Mouse (Mus musculus) liver, adult 2 months (tissue): ENCODE results near the gene Sfxn5. TPM values are rescaled to one million over a fixed set of nuclear protein-coding genes. Genes with fewer than 3 reads are reported as not detected.
A peak's percentile ranks its signal among the peaks of the same experiment; 100 is the strongest.

Experiments
- DNase-seq: peaks from one replicate; pipeline ENCODE4 v3.0.0-alpha.2; 2011; ENCODE audit warnings: low read depth, low spot score; ENCODE audit errors: extremely low read depth
- H3K27ac ChIP-seq: fragments of 200-500 bp; replicated peaks from 2 replicates; pipeline ENCODE4 v1.5.1; 2012; ENCODE audit warnings: low read depth, mild to moderate bottlenecking, control low read depth, inconsistent platforms, low read length; ENCODE audit not compliant: insufficient read depth
- H3K27me3 ChIP-seq: fragments of 200-500 bp; 2 replicates; pipeline ENCODE4 v1.6.1; 2012; ENCODE audit warnings: mild to moderate bottlenecking, moderate library complexity, low read length, inconsistent platforms; ENCODE audit not compliant: control insufficient read depth, insufficient read depth
- H3K36me3 ChIP-seq: fragments of 200-500 bp; 2 replicates; pipeline ENCODE4 v1.6.1; 2012; ENCODE audit warnings: low read length, inconsistent platforms; ENCODE audit not compliant: control insufficient read depth, insufficient read depth
- H3K4me1 ChIP-seq: fragments of 200-500 bp; 2 replicates; pipeline ENCODE4 v1.6.1; 2011; ENCODE audit warnings: low read length; ENCODE audit not compliant: control insufficient read depth, insufficient read depth
- H3K4me3 ChIP-seq: fragments of 200-500 bp; 2 replicates; pipeline ENCODE4 v1.5.1; 2011; ENCODE audit warnings: low read depth, mild to moderate bottlenecking, control low read depth, low read length, moderate library complexity; ENCODE audit not compliant: insufficient read depth
- H3K79me2 ChIP-seq: fragments of 200-500 bp; 2 replicates; pipeline ENCODE4 v1.6.1; 2012; ENCODE audit warnings: inconsistent platforms, mild to moderate bottlenecking, low read length, moderate library complexity; ENCODE audit not compliant: control insufficient read depth, insufficient read depth
- H3K9ac ChIP-seq: fragments of 200-500 bp; 2 replicates; pipeline ENCODE4 v1.6.1; 2012; ENCODE audit warnings: low read depth, mild to moderate bottlenecking, control low read depth, inconsistent platforms, low read length
- CTCF ChIP-seq: fragments of 200-500 bp; IDR thresholded peaks from 2 replicates; pipeline ENCODE4 v1.5.1; 2011; ENCODE audit warnings: low read depth, low read length, control low read depth
- POLR2A ChIP-seq: fragments of 200-500 bp; IDR thresholded peaks from 2 replicates; pipeline ENCODE4 v1.6.1; 2011; ENCODE audit warnings: low read length, control low read depth; ENCODE audit not compliant: insufficient read depth; ENCODE audit errors: extremely low read depth
- WGBS: fragments of 180-500 bp; shearing (Covaris S2); methylation state at CpG from one replicate; pipeline ENCODE4 v1.1.7; 2018; 5-methylcytosine and 5-hydroxymethylcytosine counted together
- polyA plus RNA-seq: library from polyadenylated mRNA; depleted of rRNA; stranded (reverse); fragments of >200 nt; gene quantifications from 2 replicates; pipeline ENCODE4 v1.2.3, GENCODE M21; 2012; rRNA removed
- total RNA-seq: library from RNA; depleted of rRNA; stranded (reverse); fragments of >200 nt; gene quantifications from 2 replicates; pipeline ENCODE4 v1.2.3, GENCODE M21; 2014; rRNA removed

Gene Sfxn5
- total RNA-seq = 21.9 and 23.6 TPM in 2 replicates
- 23.4 and 31.8 TPM in 2 replicates for polyA plus RNA-seq

DNA sequence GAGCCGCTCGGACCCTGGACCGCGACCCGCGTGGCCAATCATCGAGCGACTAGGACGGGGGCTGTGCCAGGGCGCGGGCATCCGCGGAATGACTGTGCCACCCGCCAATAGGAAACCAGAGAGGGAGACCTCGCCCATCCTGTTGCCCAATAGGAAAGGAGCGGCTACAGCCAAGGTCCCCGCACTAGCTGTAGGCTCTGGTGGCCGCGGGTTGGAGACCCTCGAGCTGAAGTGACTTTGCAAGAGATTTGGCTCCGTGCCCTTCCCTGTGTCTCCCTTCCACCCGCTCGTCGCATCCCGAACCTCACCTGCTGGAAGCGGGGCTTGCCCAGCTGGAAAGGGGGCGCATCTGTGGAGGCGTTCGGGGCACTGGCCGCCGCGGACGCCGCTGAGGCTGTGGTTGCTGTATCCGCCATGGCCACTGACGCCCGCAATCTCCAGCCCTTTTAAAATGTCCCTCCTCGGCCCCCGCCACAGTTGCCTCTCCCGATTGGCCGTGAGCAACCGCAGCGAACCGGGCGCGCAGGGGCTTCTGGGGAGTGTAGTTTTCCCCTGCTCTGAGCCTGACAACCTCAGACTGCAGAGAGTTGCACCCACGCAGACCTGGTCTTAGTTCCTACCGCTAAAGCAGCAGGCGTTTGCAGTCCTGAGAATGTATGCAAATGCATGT, at the start of gene Sfxn5:
Gene Sfxn5 (minus strand): TSS at position 423 of the 670 bp plus-strand sequence.
- Histone ChIP-seq H3K27ac (peak within 1 kb of the TSS; percentile 94), H3K4me1 (peaks cover 14% of the 10 kb centered on the region), H3K4me3 (peak within 1 kb of the TSS; percentile 84), H3K36me3 (no peaks in the 10 kb centered on the region), H3K9ac (peak within 1 kb of the TSS; percentile 86), H3K79me2 (no peaks in the 10 kb centered on the region; the same call in 1 of the 2 replicates), H3K27me3 (no peaks in the 10 kb centered on the region)
- WGBS = under 1% methylated on average over 49 of the region's 49 CpGs
- TF ChIP-seq CTCF = no peak; the same call in 1 of the 2 replicates
- TF ChIP-seq POLR2A = peak; percentile 73
- peak; percentile 88 for DNase-seq

DNA sequence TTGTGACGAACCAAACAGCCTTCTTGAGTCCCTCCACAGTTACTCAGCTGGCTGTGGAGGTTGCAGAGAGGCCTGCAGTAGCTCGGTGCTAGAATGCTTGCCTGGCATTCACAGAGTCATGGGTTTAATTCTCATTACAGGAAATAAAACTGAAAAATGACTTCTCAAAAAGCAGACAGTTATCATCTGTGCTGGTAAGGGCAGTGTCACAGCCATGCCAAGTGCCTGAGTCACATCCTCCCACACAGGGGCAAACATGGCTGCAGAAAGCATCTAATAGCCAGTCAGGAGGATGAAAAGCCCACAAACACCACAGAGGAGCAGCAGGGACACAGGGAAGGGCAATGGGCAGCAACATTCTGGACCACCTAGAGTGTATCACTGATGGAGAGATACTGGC, 49.6 kb upstream of the Sfxn5 start:
- Histone ChIP-seq H3K36me3 (no peaks in the 10 kb centered on the region), H3K79me2 (no peaks in the 10 kb centered on the region), H3K9ac (no peak overlapping the region), H3K27ac (no peak overlapping the region), H3K27me3 (no peaks in the 10 kb centered on the region), H3K4me3 (no peak overlapping the region), H3K4me1 (no peaks in the 10 kb centered on the region)
- DNase-seq = no peak
- 88% methylated on average over 2 of the region's 2 CpGs for WGBS
- TF ChIP-seq POLR2A = no peak

- no peak overlapping the region for H3K27ac ChIP-seq
- no peaks in the 10 kb centered on the region for H3K79me2 ChIP-seq
- no peak for DNase-seq
- no peaks in the 10 kb centered on the region for H3K4me1 ChIP-seq
- no peaks in the 10 kb centered on the region for H3K36me3 ChIP-seq
- 83% methylated on average over 10 of the region's 10 CpGs for WGBS
- H3K4me3 ChIP-seq = no peak overlapping the region
- H3K27me3 ChIP-seq = no peaks in the 10 kb centered on the region
- no peak overlapping the region for H3K9ac ChIP-seq
- no peak for TF ChIP-seq CTCF
- TF ChIP-seq POLR2A = no peak
Observed at GRCm38 (mm10) chr6:85381648-85382020, 48.4 kb upstream of the Sfxn5 start.

- Histone ChIP-seq H3K36me3 (no peaks in the 10 kb centered on the region), H3K4me3 (no peak overlapping the region), H3K27ac (no peak overlapping the region), H3K4me1 (no peaks in the 10 kb centered on the region), H3K9ac (no peak overlapping the region), H3K27me3 (no peaks in the 10 kb centered on the region), H3K79me2 (no peaks in the 10 kb centered on the region)
- TF ChIP-seq POLR2A = no peak
- TF ChIP-seq CTCF = no peak
- 51% methylated on average over 17 of the region's 17 CpGs for WGBS
- no peak for DNase-seq
Observed at GRCm38 (mm10) chr6:85380901-85381647, 47.9 kb upstream of the Sfxn5 start.

DNA sequence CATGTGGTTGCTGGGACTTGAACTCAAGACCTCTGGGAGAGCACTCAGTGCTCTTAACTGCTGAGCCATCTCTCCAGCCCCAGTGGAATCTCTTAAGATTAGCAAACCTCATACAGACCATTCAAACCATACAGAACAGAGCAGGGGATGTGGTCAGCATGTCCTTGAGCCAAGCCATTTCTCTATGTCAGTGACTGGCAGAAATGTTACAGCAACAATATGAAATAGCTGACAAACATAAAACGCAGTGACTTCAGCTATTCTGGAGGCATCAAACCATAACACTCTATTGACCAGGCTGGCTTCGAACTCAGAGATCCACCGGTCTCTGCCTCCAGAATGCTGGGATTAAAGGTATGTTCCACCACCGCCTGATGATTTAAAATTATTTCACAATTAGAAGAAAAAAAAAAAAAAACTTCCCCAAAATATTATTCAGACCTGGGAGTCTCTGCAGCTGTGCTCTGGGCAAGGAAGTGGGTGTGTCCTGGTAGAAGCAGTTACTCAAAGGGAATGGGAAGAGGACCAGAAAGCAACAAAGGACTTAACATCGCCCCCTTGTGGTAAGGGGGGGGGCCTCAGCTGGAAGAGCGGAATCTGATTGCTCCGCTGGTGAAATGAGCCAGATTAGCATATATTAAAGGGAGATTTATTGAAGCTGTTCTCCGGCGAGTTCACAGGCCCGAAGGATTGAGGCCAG, 47.1 kb upstream of the Sfxn5 start:
- WGBS = 38% methylated on average over 10 of the region's 10 CpGs
- peak; percentile 62 for DNase-seq
- Histone ChIP-seq H3K9ac (no peak overlapping the region), H3K36me3 (no peaks in the 10 kb centered on the region), H3K4me3 (no peak overlapping the region), H3K27ac (no peak overlapping the region), H3K27me3 (no peaks in the 10 kb centered on the region), H3K4me1 (no peaks in the 10 kb centered on the region), H3K79me2 (no peaks in the 10 kb centered on the region)
- TF ChIP-seq CTCF (peak; percentile 79), POLR2A (no peak)

GRCm38 (mm10) chr6:85378629-85379028, 45.4 kb upstream of the Sfxn5 start:
- Histone ChIP-seq H3K27ac (no peak overlapping the region), H3K79me2 (no peaks in the 10 kb centered on the region), H3K36me3 (no peaks in the 10 kb centered on the region), H3K9ac (no peak overlapping the region), H3K4me1 (peaks cover 2% of the 10 kb centered on the region), H3K4me3 (no peak overlapping the region), H3K27me3 (no peaks in the 10 kb centered on the region)
- no peak for DNase-seq
- TF ChIP-seq CTCF (no peak), POLR2A (no peak)
- WGBS = 69% methylated on average over 8 of the region's 8 CpGs
